Mouse (Mus musculus): ENCODE data around the gene Tns2.
"Not testable (repeated sequence)": the region's sequence is repeated elsewhere in the genome, so short reads cannot be mapped to it uniquely, and the experiment has no call there.

The Tns2 gene

GRCm38 (mm10) chr15:102144274-102144711 is 44.1 kb downstream of the Tns2 start, which contains the start of gene Igfbp6:
Igfbp6 (plus strand) TSS chr15:102144362.
- DNase-seq = no peak

GRCm38 (mm10) chr15:102144726-102145125 is 44.5 kb downstream of the Tns2 start:
- DNase-seq = no peak

GRCm38 (mm10) chr15:102145330-102145729 is 45.1 kb downstream of the Tns2 start:
- no peak for DNase-seq

- DNase-seq = no peak
These were observed 45.9 kb downstream of the Tns2 start for GRCm38 (mm10) chr15:102146089-102146488.

GRCm38 (mm10) chr15:102146882-102147281 is 46.7 kb downstream of the Tns2 start:
- DNase-seq = peak; percentile 42

- no peak for DNase-seq
These were observed 47.6 kb downstream of the Tns2 start for GRCm38 (mm10) chr15:102147674-102148402.

GRCm38 (mm10) chr15:102149561-102149960 is 49.3 kb downstream of the Tns2 start:
- DNase-seq = no peak

GRCm38 (mm10) chr15:102150301-102151135 is 50.3 kb downstream of the Tns2 start, which contains the start of gene Soat2:
Soat2 (plus strand) TSS chr15:102150526.
- DNase-seq = no peak

GRCm38 (mm10) chr15:102152646-102153045 is 52.4 kb downstream of the Tns2 start:
- DNase-seq = no peak

- not testable (repeated sequence) for DNase-seq
These were observed 54.8 kb downstream of the Tns2 start for GRCm38 (mm10) chr15:102155006-102155405.

- no peak for DNase-seq
These were observed 56.6 kb downstream of the Tns2 start for GRCm38 (mm10) chr15:102156836-102157235.

GRCm38 (mm10) chr15:102160415-102161060 is 60.3 kb downstream of the Tns2 start:
- no peak for DNase-seq

- no peak for DNase-seq
These were observed 63.9 kb downstream of the Tns2 start for GRCm38 (mm10) chr15:102163900-102164693.

- no peak for DNase-seq
These were observed 65.4 kb downstream of the Tns2 start for GRCm38 (mm10) chr15:102165468-102166100.

Measured in right cerebral cortex, postnatal 4 days (tissue).